8 mouse cellular contexts compared by ENCODE assay signal in the genomic region with DNA sequence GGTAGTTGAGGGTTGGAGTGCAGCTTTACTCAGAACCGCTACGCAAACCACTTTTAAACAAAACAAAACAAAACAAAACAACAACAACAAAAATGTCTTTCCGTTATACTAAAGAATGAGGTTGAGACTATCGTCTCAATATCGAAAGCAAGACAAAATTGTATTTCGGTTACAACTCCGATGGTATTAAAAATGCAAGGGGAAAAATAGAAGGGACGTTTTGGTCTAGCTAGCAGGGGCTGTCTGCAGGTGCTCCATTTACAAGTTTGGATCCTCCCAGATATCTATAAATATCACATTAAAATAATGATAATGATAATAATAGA. TPM values are rescaled to one million over a fixed set of nuclear protein-coding genes. Genes with fewer than 3 reads are reported as not detected.
A peak's percentile ranks its signal among the peaks of the same experiment; 100 is the strongest.
DNase-seq lines count a peak whose midpoint lies in the region; ATAC-seq and TF ChIP-seq lines count a peak whose summit lies in the region.

A gene (minus strand): TSS at position 27 of the 326 bp plus-strand sequence.

- no peaks in the 10 kb centered on the region for H3K27me3 ChIP-seq in cerebellum, adult 2 months (ENCODE audit: control insufficient read depth, insufficient read depth, low read length)
- no peaks in the 10 kb centered on the region for H3K27me3 ChIP-seq in limb, embryonic 11.5 days (ENCODE audit: control insufficient read depth, insufficient read depth, low read length)

- no peak for TF ChIP-seq CTCF in cerebellum, adult 2 months (IDR thresholded peaks at IDR 0.05; ENCODE audit: borderline replicate concordance, insufficient read depth, low read depth, low read length)

- DNase-seq in cerebellum, adult 2 months = no peak
- no peak for DNase-seq in cerebellum, adult 9-10 months
- DNase-seq in urinary bladder, adult 2 months (ENCODE audit: low spot score) = no peak
- no peak for DNase-seq in urinary bladder, postnatal 10 days (ENCODE audit: low spot score)
- no peak for DNase-seq in limb, embryonic 11.5 days (ENCODE audit: low spot score)
- no peak for DNase-seq in adipocyte (ENCODE audit: low spot score)

- WGBS in cerebellum, adult 2 months = 4% methylated on average over 8 of the region's 8 CpGs
- 45% methylated on average over 8 of the region's 8 CpGs for WGBS in limb, embryonic 11.5 days

- no peak for ATAC-seq in limb, embryonic 11.5 days (ENCODE audit: insufficient number of reproducible peaks, low FRiP score, low TSS enrichment, low read depth)
- no peak for ATAC-seq in neutrophil, adult 5-6 weeks (ENCODE audit: extremely low read depth, insufficient number of reproducible peaks, low FRiP score, poor library complexity, severe bottlenecking)
- no peak for ATAC-seq in frontal cortex, adult (ENCODE audit: low TSS enrichment)

- 0 out of 2 replicates have a peak, but pooled peaks cover 2% of the 10 kb centered on the region for H3K4me1 ChIP-seq in cerebellum, adult 2 months (ENCODE audit: control insufficient read depth, insufficient read depth, low read length)
- H3K4me1 ChIP-seq in limb, embryonic 11.5 days (ENCODE audit: control insufficient read depth, insufficient read depth, low read length) = no peaks in the 10 kb centered on the region

- H3K9me3 ChIP-seq in limb, embryonic 11.5 days (ENCODE audit: control insufficient read depth, low read length) = no peaks in the 10 kb centered on the region

- TF ChIP-seq POLR2A in cerebellum, adult 2 months (IDR thresholded peaks at IDR 0.05; ENCODE audit: borderline replicate concordance, insufficient read depth, low read length) = no peak

- peak within 1 kb of the TSS; percentile 85 for H3K9ac ChIP-seq in limb, embryonic 11.5 days (ENCODE audit: low read length)

- H3K4me3 ChIP-seq in cerebellum, adult 2 months (replicated peaks; ENCODE audit: insufficient read depth, low read depth, low read length) = peak within 1 kb of the TSS; percentile 69
- H3K4me3 ChIP-seq in limb, embryonic 11.5 days (ENCODE audit: low read depth, low read length) = peak within 1 kb of the TSS; percentile 48

- no peak within 1 kb of the TSS for H3K27ac ChIP-seq in cerebellum, adult 2 months (ENCODE audit: insufficient read depth, low read length)
- H3K27ac ChIP-seq in limb, embryonic 11.5 days (replicated peaks; ENCODE audit: low read depth, low read length) = peak within 1 kb of the TSS; percentile 54

- H3K4me2 ChIP-seq in limb, embryonic 11.5 days (ENCODE audit: low read depth, severe bottlenecking) = peak within 1 kb of the TSS; percentile 54

- H3K36me3 ChIP-seq in limb, embryonic 11.5 days (ENCODE audit: control insufficient read depth, insufficient read depth, low read length) = no peaks in the 10 kb centered on the region

RNA-seq across cellular contexts. Expression of the gene that starts here (rescaled TPM):
- 3.6 and 4.0 TPM in 2 replicates for polyA plus RNA-seq in cerebellum, adult 2 months (2012; rRNA removed)
- polyA plus RNA-seq in urinary bladder, adult 2 months (2012; rRNA removed) = 9.1 and 15.5 TPM in 2 replicates
- polyA plus RNA-seq in limb, embryonic 11.5 days (2014; fragmentation: Nextera tagmentation; extraction: Ambion mirVana) = 22.2 and 25.4 TPM in 2 replicates
- total RNA-seq in neutrophil, adult 5-6 weeks (2017) = 35.3 and 41.1 TPM in 2 replicates
